Mouse (Mus musculus) cortical plate, adult 2 months (tissue): ENCODE results near the gene Cnga1.

Experiments used
- CTCF ChIP-seq: fragments of 200-500 bp; IDR thresholded peaks from 2 replicates; pipeline ENCODE4 v1.5.1; 2011; ENCODE audit warnings: mild to moderate bottlenecking, control low read depth, low read length; ENCODE audit not compliant: insufficient read depth; ENCODE audit errors: extremely low read depth
- POLR2A ChIP-seq: fragments of 200-500 bp; IDR thresholded peaks from 2 replicates; pipeline ENCODE4 v1.6.1; 2011; ENCODE audit warnings: mild to moderate bottlenecking, low read length, control low read depth; ENCODE audit not compliant: insufficient read depth; ENCODE audit errors: extremely low read depth

DNA sequence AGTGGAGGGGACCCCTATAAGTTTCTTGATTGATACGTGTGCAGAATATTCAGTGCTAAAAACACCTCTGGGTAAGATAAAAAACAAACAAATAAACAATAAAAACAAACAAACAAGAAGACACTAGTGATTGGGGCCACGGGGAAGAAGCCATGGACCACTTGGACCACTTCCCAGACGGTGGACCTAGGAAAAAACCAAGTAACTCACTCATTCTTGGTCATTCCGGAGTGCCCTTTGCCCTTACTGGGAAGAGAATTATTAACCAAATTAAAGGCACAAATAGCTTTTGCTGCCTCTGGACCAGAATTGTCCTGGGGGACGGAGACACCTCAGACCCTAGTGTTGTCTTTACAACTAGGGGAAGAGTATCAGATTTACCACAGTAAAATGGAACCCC is 78.5 kb downstream of the Cnga1 start:
- no peak for TF ChIP-seq CTCF
- TF ChIP-seq POLR2A: no peak
